In genomic region chr11:22856371-22856965, GRCm38 (mm10) we compare ENCODE assay signal across 16 mouse cellular contexts. TPM values are rescaled to one million over a fixed set of nuclear protein-coding genes. Genes with fewer than 3 reads are reported as not detected.
DNase-seq lines count a peak whose midpoint lies in the region; ATAC-seq and TF ChIP-seq lines count a peak whose summit lies in the region.
"Had no signal": no experiment of that assay in that cellular context is flagged by ENCODE, and none has a peak within 500 bp of the region (broad histone marks: within the 10 kb centered on the region; RNA-seq: fewer than 3 reads in every experiment).

No protein-coding gene starts in this region.

- H3K4me1 ChIP-seq in CH12.LX (ENCODE audit: control insufficient read depth in 1 of 2, insufficient read depth in 2 of 2) = peaks cover 21 to 39% of the 10 kb centered on the region in 2 experiments
- H3K4me1 ChIP-seq in hindbrain, postnatal 0 days (ENCODE audit: insufficient read depth, low read length) = peaks cover 12% of the 10 kb centered on the region; the same call in 1 of the 2 replicates

- TF ChIP-seq RAD21 in CH12.LX (IDR thresholded peaks at IDR 0.05; ENCODE audit: low read depth, low read length) = no peak

- peak overlapping the region; percentile 77 for H3K27ac ChIP-seq in CH12.LX (ENCODE audit: insufficient read depth, low read depth)
- H3K27ac ChIP-seq in hindbrain, postnatal 0 days = no peak overlapping the region
- H3K27ac ChIP-seq: heart, embryonic 15.5 days; left cerebral cortex, adult 2 months; limb, embryonic 13.5 days had no signal

- peaks cover 7 to 28% of the 10 kb centered on the region in 2 experiments for H3K36me3 ChIP-seq in CH12.LX (replicated peaks in 1 of 2; ENCODE audit: control insufficient read depth in 1 of 2, insufficient read depth in 1 of 2, low read length in 1 of 2)
- H3K36me3 ChIP-seq in hindbrain, postnatal 0 days (ENCODE audit: insufficient read depth, low read length) = no peaks in the 10 kb centered on the region
- H3K36me3 ChIP-seq: heart, embryonic 15.5 days; limb, embryonic 13.5 days had no signal

- no peak for TF ChIP-seq CTCF in CH12.LX (conservative IDR thresholded peaks at IDR 0.05 in 1 of 2, IDR thresholded peaks at IDR 0.05 in 1 of 2; ENCODE audit: low read depth in 2 of 2, low read length in 2 of 2)
- TF ChIP-seq CTCF in hindbrain, postnatal 0 days (IDR thresholded peaks at IDR 0.05; ENCODE audit: low read depth) = no peak

- dilution Hi-C loops in CH12.LX (cut with MboI; ENCODE audit: extremely low pct_ligation_motif_present, extremely low pct_unique_long_range_greater_than_20kb, low sequenced_read_pairs) = no loop called here

- H3K27me3 ChIP-seq in CH12.LX (replicated peaks) = no peaks in the 10 kb centered on the region
- H3K27me3 ChIP-seq in hindbrain, postnatal 0 days (ENCODE audit: insufficient read depth, low read length) = peaks cover 11% of the 10 kb centered on the region; the same call in 1 of the 2 replicates

- TF ChIP-seq EP300 in CH12.LX (IDR thresholded peaks at IDR 0.05; ENCODE audit: low read length) = no peak

- peak overlapping the region; percentile 84 for H3K4me2 ChIP-seq in CH12.LX (ENCODE audit: insufficient read depth, low read depth, poor library complexity, severe bottlenecking)
- no peak overlapping the region for H3K4me2 ChIP-seq in hindbrain, postnatal 0 days (ENCODE audit: low read depth, low read length)
- H3K4me2 ChIP-seq: heart, embryonic 15.5 days; limb, embryonic 13.5 days had no signal

- 84% methylated on average over 3 of the region's 3 CpGs for WGBS in hindbrain, postnatal 0 days

- peak overlapping the region; percentile 63 to 84 (median 83) for H3K4me3 ChIP-seq in CH12.LX (replicated peaks in 1 of 3; ENCODE audit: low read depth in 2 of 3, low read length in 2 of 3, poor library complexity in 1 of 3)
- no peak overlapping the region for H3K4me3 ChIP-seq in hindbrain, postnatal 0 days (ENCODE audit: low read length)
- H3K4me3 ChIP-seq: heart, embryonic 15.5 days; left cerebral cortex, adult 2 months; limb, embryonic 13.5 days had no signal

- peaks cover 80% of the 10 kb centered on the region for H3K79me2 ChIP-seq in CH12.LX (replicated peaks; ENCODE audit: control insufficient read depth, extremely low read depth, insufficient read depth, poor library complexity, severe bottlenecking)

- peak overlapping the region; percentile 85 for H3K9ac ChIP-seq in CH12.LX (ENCODE audit: insufficient read depth, low read depth)
- H3K9ac ChIP-seq in hindbrain, postnatal 0 days (replicated peaks; ENCODE audit: low read length) = no peak overlapping the region
- H3K9ac ChIP-seq: heart, embryonic 15.5 days; limb, embryonic 13.5 days had no signal

- H3K9me3 ChIP-seq in CH12.LX (replicated peaks; ENCODE audit: low read length) = no peaks in the 10 kb centered on the region
- no peaks in the 10 kb centered on the region for H3K9me3 ChIP-seq in hindbrain, postnatal 0 days (ENCODE audit: low read length)
- H3K9me3 ChIP-seq: heart, embryonic 15.5 days; limb, embryonic 13.5 days had no signal

- TF ChIP-seq POLR2A in CH12.LX (IDR thresholded peaks at IDR 0.05; ENCODE audit: low read depth, low read length) = 0 out of 2 replicates have a peak, but pooled peaks have one; percentile 36

- in situ Hi-C loops in CH12.LX (cut with MboI; ENCODE audit: low pct_ligation_motif_present, low pct_unique_long_range_greater_than_20kb, low sequenced_read_pairs) = no loop called here

- DNase-seq in layer of hippocampus, adult 11-12 months (ENCODE audit: low spot score) = peak; percentile 30
- DNase-seq in layer of hippocampus, postnatal 10 days (ENCODE audit: low spot score in 2 of 2) = no peak
- peak; percentile 65 for DNase-seq in 416B (ENCODE audit: low read depth)
- no peak for DNase-seq in CH12.LX (ENCODE audit: extremely low read depth)
- peak; percentile 23 to 35 for DNase-seq in layer of hippocampus, postnatal 36 days
- DNase-seq in hindbrain, postnatal 0 days (ENCODE audit: low spot score) = no peak
- DNase-seq in embryo, embryonic 11 days = no peak
- no peak for DNase-seq in lung, postnatal 14 days
- DNase-seq: adrenal gland, adult 8-10 months; cerebellum, postnatal 10 days; gastrocnemius, postnatal 36 days; lung, postnatal 4 days had no signal

- ATAC-seq in hindbrain, postnatal 0 days = no peak
- ATAC-seq: hindbrain, embryonic 16.5 days had no signal

TF ChIP-seq in CH12.LX, 34 proteins besides CTCF, POLR2A, EP300 and RAD21:
- TF ChIP-seq JUN (IDR thresholded peaks at IDR 0.05; ENCODE audit: insufficient read depth, low read depth, low read length) = no peak
- no peak for TF ChIP-seq IRF4 (IDR thresholded peaks at IDR 0.05; ENCODE audit: low read depth, low read length)
- TF ChIP-seq SMC3 (IDR thresholded peaks at IDR 0.05; ENCODE audit: low read depth, low read length) = no peak; the same call in 1 of the 2 replicates
- no peak for TF ChIP-seq KAT2A (IDR thresholded peaks at IDR 0.05; ENCODE audit: insufficient replicate concordance, low read length)
- no peak for TF ChIP-seq RCOR1 (conservative IDR thresholded peaks at IDR 0.05; ENCODE audit: low read depth, low read length)
- peak; percentile 55; the same call in 1 of the 2 replicates for TF ChIP-seq ZNF384 (IDR thresholded peaks at IDR 0.05; ENCODE audit: low read depth, low read length)
- TF ChIP-seq ZKSCAN1 (IDR thresholded peaks at IDR 0.05; ENCODE audit: borderline replicate concordance, low read depth, low read length) = no peak
- TF ChIP-seq CHD1 (IDR thresholded peaks at IDR 0.05; ENCODE audit: low read depth, low read length) = no peak; the same call in 1 of the 2 replicates
- TF ChIP-seq JUND (conservative IDR thresholded peaks at IDR 0.05; ENCODE audit: low read depth, low read length) = no peak
- TF ChIP-seq ZMIZ1 (IDR thresholded peaks at IDR 0.05; ENCODE audit: low read depth, low read length) = no peak
- 0 out of 2 replicates have a peak, but pooled peaks have one; percentile 22 for TF ChIP-seq MYC (IDR thresholded peaks at IDR 0.05; ENCODE audit: low read depth, low read length)
- TF ChIP-seq CHD2 (IDR thresholded peaks at IDR 0.05; ENCODE audit: low read length) = no peak
- no peak for TF ChIP-seq USF1 (IDR thresholded peaks at IDR 0.05; ENCODE audit: low read depth, low read length)
- TF ChIP-seq NELFE (IDR thresholded peaks at IDR 0.05; ENCODE audit: low read depth, low read length) = no peak
- no peak for TF ChIP-seq USF2 (conservative IDR thresholded peaks at IDR 0.05; ENCODE audit: low read depth, low read length)
- no peak; the same call in 1 of the 2 replicates for TF ChIP-seq SIN3A (IDR thresholded peaks at IDR 0.05; ENCODE audit: low read length)
- 0 out of 2 replicates have a peak, but pooled peaks have one; percentile 12 for TF ChIP-seq TCF12 (IDR thresholded peaks at IDR 0.05; ENCODE audit: low read depth, low read length)
- no peak for TF ChIP-seq GABPA (IDR thresholded peaks at IDR 0.05; ENCODE audit: insufficient replicate concordance, low read depth, low read length)
- TF ChIP-seq MAZ (IDR thresholded peaks at IDR 0.05; ENCODE audit: low read depth, low read length) = no peak
- 0 out of 2 replicates have a peak, but pooled peaks have one; percentile 27 for TF ChIP-seq TBP (conservative IDR thresholded peaks at IDR 0.05; ENCODE audit: low read depth, low read length)
- TF ChIP-seq UBTF (IDR thresholded peaks at IDR 0.05; ENCODE audit: low read depth, low read length) = no peak
- no peak for TF ChIP-seq E2F4 (IDR thresholded peaks at IDR 0.05; ENCODE audit: insufficient replicate concordance, low read depth, low read length)
- TF ChIP-seq NRF1 (IDR thresholded peaks at IDR 0.05; ENCODE audit: low read depth, low read length) = peak; percentile 78
- TF ChIP-seq MEF2A (IDR thresholded peaks at IDR 0.05; ENCODE audit: borderline replicate concordance, low read depth, low read length) = 0 out of 2 replicates have a peak, but pooled peaks have one; percentile 10
TF ChIP-seq in CH12.LX: peak in this region for 6.

RNA-seq across cellular contexts. Expression of gene B3gnt2, which starts 4.3 kb away (rescaled TPM):
- 10 to 100 TPM; 13.1 to 13.9 TPM for total RNA-seq in layer of hippocampus, postnatal 10 days (2021)
- total RNA-seq in CH12.LX (2012; rRNA removed) (74.6 and 77.4 TPM in 2 replicates), CH12.LX (2014; rRNA removed) (62.2 and 75.2 TPM in 2 replicates)
- 96.0 and 111 TPM in 2 replicates for polyA plus RNA-seq in CH12.LX (2012; ENCODE audit: insufficient read length, low read depth)
- 10 to 100 TPM; 12.2 to 17.4 TPM for total RNA-seq in layer of hippocampus, postnatal 36 days (2021)
- total RNA-seq in hindbrain, postnatal 0 days (2014; rRNA removed) = 4.8 and 9.2 TPM in 2 replicates
- polyA plus RNA-seq in hindbrain, postnatal 0 days (2015; fragmentation: Nextera tagmentation; extraction: Ambion mirVana) = 2.9 and 4.5 TPM in 2 replicates

Comparison
In these comparisons a context has a peak if more than half of its experiments do, and no peak if none do; other contexts are left out.
1. DNase-seq: peak in layer of hippocampus, adult 11-12 months (single experiment), 416B (single experiment) and layer of hippocampus, postnatal 36 days (2 of 2); none in layer of hippocampus, postnatal 10 days (0 of 2), CH12.LX (single experiment), hindbrain, postnatal 0 days (single experiment), embryo, embryonic 11 days (single experiment) and lung, postnatal 14 days (single experiment).